Mouse (Mus musculus) neural tube, embryonic 11.5 days (tissue): ENCODE measurements at regions not wholly inside any gene's neighbourhood (a gene's known extent, or its start where the extent isn't known, plus 50 kb on each side); places are given as distances from the start of the nearest gene placed in this dataset.

Source experiments
- ATAC-seq: fragments of 200-750 bp; cut with Nextera tagmentation; 2 replicates; pipeline ENCODE4 v1.8.0; 2017; ENCODE audit warnings: moderate number of reproducible peaks, mild to moderate bottlenecking, moderate TSS enrichment, moderate library complexity; ENCODE audit not compliant: insufficient read depth, low FRiP score, low TSS enrichment
- DNase-seq: peaks from one replicate; pipeline ENCODE4 v3.0.0-alpha.2; 2015; ENCODE audit warnings: low spot score
- H3K27ac ChIP-seq: fragments of 300-500 bp; sonication (generic); 2 replicates; pipeline ENCODE4 v1.5.1; 2014; ENCODE audit warnings: low read depth, mild to moderate bottlenecking, low read length
- H3K27me3 ChIP-seq: fragments of 300-500 bp; sonication (generic); 2 replicates; pipeline ENCODE4 v1.6.1; 2014; ENCODE audit warnings: mild to moderate bottlenecking, low read length, mixed read lengths; ENCODE audit not compliant: control insufficient read depth, insufficient read depth
- H3K36me3 ChIP-seq: fragments of 300-500 bp; sonication (generic); 2 replicates; pipeline ENCODE4 v1.6.1; 2014; ENCODE audit warnings: mild to moderate bottlenecking, low read length, moderate library complexity, mixed read lengths; ENCODE audit not compliant: control insufficient read depth, insufficient read depth
- H3K4me1 ChIP-seq: fragments of 300-500 bp; sonication (generic); 2 replicates; pipeline ENCODE4 v1.6.1; 2014; ENCODE audit warnings: low read length, mixed read lengths; ENCODE audit not compliant: control insufficient read depth, insufficient read depth
- H3K4me2 ChIP-seq: fragments of 300-500 bp; sonication (generic); 2 replicates; pipeline ENCODE4 v1.6.1; 2014; ENCODE audit warnings: low read depth, mild to moderate bottlenecking, moderate library complexity
- H3K4me3 ChIP-seq: fragments of 300-500 bp; sonication (generic); 2 replicates; pipeline ENCODE4 v1.5.1; 2014; ENCODE audit warnings: low read depth, low read length
- H3K9ac ChIP-seq: fragments of 300-500 bp; sonication (generic); 2 replicates; pipeline ENCODE4 v1.6.1; 2014; ENCODE audit warnings: mild to moderate bottlenecking, low read length
- H3K9me3 ChIP-seq: fragments of 300-500 bp; sonication (generic); 2 replicates; pipeline ENCODE4 v1.6.1; 2016; ENCODE audit warnings: low read length; ENCODE audit not compliant: control insufficient read depth
- WGBS: fragments of 180-500 bp; shearing (Covaris S2); extraction: QIAGEN DNeasy Blood & Tissue Kit; methylation state at CpG from one replicate; pipeline ENCODE4 v1.1.7; 2014; 5-methylcytosine and 5-hydroxymethylcytosine counted together

DNA sequence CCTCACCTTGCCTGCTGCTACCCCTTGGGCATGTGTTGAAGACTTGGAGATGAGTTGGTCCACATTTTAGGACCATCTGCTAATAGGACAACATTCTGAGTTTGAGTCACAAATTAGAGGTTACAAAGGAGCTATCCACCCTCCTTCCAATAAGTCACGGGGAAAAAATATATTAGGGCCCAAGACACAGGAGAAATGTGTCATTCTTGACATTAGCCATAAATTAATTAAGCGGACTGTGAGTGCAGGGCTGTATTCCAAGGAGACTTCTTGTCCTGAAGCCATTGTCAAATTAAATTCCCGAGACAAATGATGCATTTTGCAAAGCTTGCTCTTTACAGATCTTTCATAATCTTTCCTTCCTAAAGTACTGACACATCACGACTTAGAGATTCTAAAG lies 79.2 kb downstream of the 1700020N01Rik start:
- no peak overlapping the region for H3K9ac ChIP-seq
- H3K9me3 ChIP-seq, result no peaks in the 10 kb centered on the region
- H3K4me1 ChIP-seq, result no peaks in the 10 kb centered on the region
- WGBS, result 66% methylated on average over 4 of the region's 4 CpGs
- no peak overlapping the region for H3K4me3 ChIP-seq
- H3K27ac ChIP-seq, result no peak overlapping the region
- ATAC-seq (no peak), DNase-seq (no peak)
- H3K27me3 ChIP-seq, result no peaks in the 10 kb centered on the region
- H3K36me3 ChIP-seq, result no peaks in the 10 kb centered on the region
- H3K4me2 ChIP-seq, result no peak overlapping the region

DNA sequence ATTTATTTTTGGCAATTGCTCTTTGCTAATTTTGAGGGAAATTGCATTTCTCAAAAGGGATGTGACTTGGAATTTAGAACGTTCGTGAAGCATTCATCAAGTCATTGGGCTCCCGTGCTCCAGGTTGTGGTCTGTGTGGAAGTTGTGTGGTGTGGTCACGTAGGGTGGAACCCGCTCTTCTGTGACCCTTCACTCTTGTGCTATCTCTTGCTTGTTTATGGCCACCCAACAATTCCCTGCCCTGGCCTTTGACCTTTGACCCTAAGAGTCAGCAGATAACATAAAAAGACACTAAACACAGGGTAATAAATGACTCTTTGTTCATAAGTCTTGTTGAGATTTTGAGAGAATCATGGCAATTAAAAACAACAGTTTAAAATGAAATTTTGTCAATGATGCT lies 79.7 kb downstream of the 1700020N01Rik start:
- H3K4me1 ChIP-seq, result no peaks in the 10 kb centered on the region
- no peak overlapping the region for H3K4me2 ChIP-seq
- H3K27me3 ChIP-seq, result no peaks in the 10 kb centered on the region
- H3K27ac ChIP-seq, result no peak overlapping the region
- ATAC-seq (no peak), DNase-seq (no peak)
- no peaks in the 10 kb centered on the region for H3K36me3 ChIP-seq
- no peak overlapping the region for H3K9ac ChIP-seq
- no peak overlapping the region for H3K4me3 ChIP-seq
- 59% methylated on average over 5 of the region's 5 CpGs for WGBS
- no peaks in the 10 kb centered on the region for H3K9me3 ChIP-seq

DNA sequence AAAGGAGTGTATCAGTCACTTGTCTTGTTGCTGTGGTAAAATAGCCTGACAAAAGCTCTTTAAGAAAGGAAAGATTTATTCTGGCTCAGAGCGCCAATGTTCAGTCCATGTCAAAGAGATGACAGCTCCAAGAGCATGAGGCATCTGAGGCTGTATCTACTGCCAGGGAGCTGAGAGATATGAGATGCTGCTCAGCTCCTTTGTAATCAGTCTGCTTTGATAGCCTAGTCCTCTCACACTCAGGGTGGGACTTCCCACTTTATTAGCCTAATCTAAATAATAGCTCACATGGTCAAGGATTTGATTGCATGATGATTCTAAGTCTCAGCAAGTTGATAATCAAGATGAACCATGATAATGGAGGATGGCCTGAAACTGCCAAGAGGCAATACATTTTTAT lies 80.9 kb downstream of the 1700020N01Rik start:
- no peak for ATAC-seq
- no peak for DNase-seq
- WGBS, result 78% methylated on average over 1 of the region's 1 CpGs

DNA sequence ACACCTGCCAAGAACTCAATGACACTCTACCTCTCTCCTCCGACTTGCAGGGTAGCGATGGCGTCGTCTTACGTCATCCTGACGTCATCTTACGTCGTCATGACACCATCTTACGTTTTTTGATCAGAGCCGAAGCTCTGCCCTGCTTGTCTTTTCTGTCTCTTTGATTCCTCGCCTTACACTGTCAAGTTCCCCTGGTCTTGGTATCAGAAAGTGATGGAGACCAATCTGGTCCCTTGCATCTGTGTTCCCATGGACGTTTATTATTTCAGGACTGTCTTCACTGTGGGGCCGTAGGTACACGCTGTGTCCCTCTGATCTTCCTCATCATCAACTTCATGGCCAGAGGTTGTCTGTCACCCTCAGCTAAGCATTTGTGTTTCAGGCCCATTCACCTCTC lies 82.8 kb downstream of the 1700020N01Rik start:
- H3K4me1 ChIP-seq, result no peaks in the 10 kb centered on the region
- H3K27me3 ChIP-seq, result no peaks in the 10 kb centered on the region
- H3K4me2 ChIP-seq, result no peak overlapping the region
- H3K9me3 ChIP-seq, result no peaks in the 10 kb centered on the region
- ATAC-seq (no peak), DNase-seq (no peak)
- no peak overlapping the region for H3K27ac ChIP-seq
- H3K36me3 ChIP-seq, result no peaks in the 10 kb centered on the region
- H3K4me3 ChIP-seq, result no peak overlapping the region
- 92% methylated on average over 14 of the region's 14 CpGs for WGBS
- no peak overlapping the region for H3K9ac ChIP-seq

More for the DNA sequence above, 80.9 kb downstream of the 1700020N01Rik start:
- Histone ChIP-seq H3K27ac (no peak overlapping the region), H3K9ac (no peak overlapping the region), H3K4me3 (no peak overlapping the region), H3K36me3 (no peaks in the 10 kb centered on the region), H3K27me3 (no peaks in the 10 kb centered on the region), H3K9me3 (no peaks in the 10 kb centered on the region), H3K4me2 (no peak overlapping the region), H3K4me1 (no peaks in the 10 kb centered on the region)

DNA sequence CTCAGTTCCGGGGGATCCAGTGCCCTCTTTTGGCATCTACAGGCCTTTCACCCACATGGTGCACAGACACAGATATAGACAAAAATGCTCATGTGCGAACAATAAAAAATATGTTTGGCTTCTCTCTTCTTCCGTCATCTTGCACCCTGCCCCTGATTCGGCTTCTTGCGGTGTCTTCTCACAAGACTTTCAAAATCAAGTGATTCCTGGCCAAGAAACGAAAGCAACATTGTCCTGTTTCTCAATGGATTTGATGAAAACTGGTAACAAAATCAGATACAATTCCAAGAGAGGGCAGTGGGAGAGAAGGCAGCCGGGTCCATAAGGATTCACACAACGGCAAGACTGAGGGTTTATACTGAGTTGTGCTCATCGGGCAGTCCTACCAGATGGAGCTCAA lies 85.0 kb downstream of the 1700020N01Rik start:
- Histone ChIP-seq H3K27me3 (no peaks in the 10 kb centered on the region), H3K36me3 (no peaks in the 10 kb centered on the region), H3K27ac (no peak overlapping the region), H3K4me3 (no peak overlapping the region), H3K4me1 (no peaks in the 10 kb centered on the region), H3K4me2 (no peak overlapping the region), H3K9ac (no peak overlapping the region), H3K9me3 (no peaks in the 10 kb centered on the region)
- 94% methylated on average over 9 of the region's 9 CpGs for WGBS
- DNase-seq (no peak), ATAC-seq (no peak)

DNA sequence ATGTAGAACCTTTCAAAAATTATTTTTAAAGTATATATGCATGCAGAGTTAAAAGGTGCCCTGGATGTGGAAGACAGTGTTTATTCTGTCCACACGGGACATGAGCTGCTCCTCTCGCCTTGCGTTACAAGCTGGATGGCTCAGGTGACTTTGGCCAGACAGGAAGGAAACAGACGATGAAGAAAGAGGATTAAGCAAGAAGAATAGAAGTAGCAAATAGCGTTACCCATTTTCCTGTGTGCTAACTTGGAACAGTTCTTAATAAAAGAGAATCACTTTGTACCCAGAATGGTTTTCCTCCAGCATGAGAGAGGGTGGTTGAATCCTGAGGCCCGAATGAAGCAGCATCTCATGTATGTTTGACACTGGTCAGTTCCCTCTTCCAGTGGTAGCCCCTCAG lies 85.4 kb downstream of the 1700020N01Rik start:
- WGBS, result 90% methylated on average over 6 of the region's 6 CpGs
- H3K36me3 ChIP-seq, result no peaks in the 10 kb centered on the region
- H3K4me1 ChIP-seq, result no peaks in the 10 kb centered on the region
- no peak overlapping the region for H3K9ac ChIP-seq
- no peak overlapping the region for H3K4me2 ChIP-seq
- H3K9me3 ChIP-seq, result no peaks in the 10 kb centered on the region
- H3K27ac ChIP-seq, result no peak overlapping the region
- no peak overlapping the region for H3K4me3 ChIP-seq
- H3K27me3 ChIP-seq, result no peaks in the 10 kb centered on the region
- no peak for ATAC-seq
- DNase-seq, result no peak

DNA sequence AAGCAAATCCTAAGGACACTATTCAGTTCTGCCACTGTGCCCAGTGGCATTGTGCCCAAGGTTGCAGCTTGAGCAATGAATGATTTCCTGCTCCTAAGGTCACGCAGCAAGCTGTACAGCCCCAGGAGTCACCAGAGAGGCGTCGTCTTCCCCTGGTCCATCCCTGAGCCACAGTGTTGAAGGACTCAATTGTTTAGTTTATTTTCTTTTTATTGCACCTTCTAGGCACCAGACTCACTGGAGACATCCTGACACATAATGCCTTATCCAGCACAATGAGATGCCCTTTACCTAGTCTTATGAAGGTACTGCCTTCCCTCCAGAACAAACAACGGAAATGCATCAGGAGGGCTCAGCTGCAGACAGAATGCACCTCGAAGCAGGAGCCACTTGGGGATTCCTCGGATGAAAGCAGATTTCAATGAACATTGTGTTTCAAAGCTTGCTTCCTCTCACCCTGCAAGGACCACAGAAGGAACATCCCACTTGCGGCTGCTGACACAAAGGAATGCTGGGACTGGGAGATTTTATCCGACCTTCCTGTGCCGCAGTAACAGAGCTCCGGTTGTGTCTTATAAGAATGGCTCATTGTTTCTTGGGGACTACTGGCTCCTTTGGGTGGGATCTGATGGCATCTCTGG lies 86.0 kb downstream of the 1700020N01Rik start:
- no peak overlapping the region for H3K4me3 ChIP-seq
- H3K9ac ChIP-seq, result no peak overlapping the region
- H3K27me3 ChIP-seq, result no peaks in the 10 kb centered on the region
- WGBS, result 70% methylated on average over 10 of the region's 10 CpGs
- no peak overlapping the region for H3K27ac ChIP-seq
- ATAC-seq (no peak), DNase-seq (no peak)
- H3K4me1 ChIP-seq, result no peaks in the 10 kb centered on the region
- H3K4me2 ChIP-seq, result no peak overlapping the region
- H3K36me3 ChIP-seq, result no peaks in the 10 kb centered on the region
- no peaks in the 10 kb centered on the region for H3K9me3 ChIP-seq

DNA sequence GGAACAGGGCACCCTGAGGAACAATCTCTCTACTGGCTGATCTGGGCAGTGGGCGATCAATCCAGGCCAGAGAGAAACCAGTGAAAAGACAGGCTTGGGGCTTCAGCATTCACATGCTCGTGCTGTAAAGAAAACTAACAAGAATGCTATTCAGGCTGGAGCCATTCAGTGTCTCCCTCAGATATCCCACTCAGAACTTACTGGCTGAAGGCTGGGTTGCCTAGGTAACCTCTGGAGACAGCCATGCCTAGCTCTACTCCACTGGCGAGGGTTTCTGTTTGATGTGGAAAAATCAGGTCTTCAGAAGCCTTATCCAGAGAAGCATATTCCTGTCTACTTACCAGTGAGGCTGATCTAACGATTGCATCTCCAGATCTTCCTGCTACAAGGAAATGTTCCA lies 87.8 kb downstream of the 1700020N01Rik start:
- Histone ChIP-seq H3K27ac (no peak overlapping the region), H3K9me3 (no peaks in the 10 kb centered on the region), H3K4me1 (no peaks in the 10 kb centered on the region), H3K9ac (no peak overlapping the region), H3K27me3 (no peaks in the 10 kb centered on the region), H3K4me2 (no peak overlapping the region), H3K36me3 (no peaks in the 10 kb centered on the region), H3K4me3 (no peak overlapping the region)
- no peak for ATAC-seq
- DNase-seq, result no peak
- WGBS, result 44% methylated on average over 4 of the region's 4 CpGs

DNA sequence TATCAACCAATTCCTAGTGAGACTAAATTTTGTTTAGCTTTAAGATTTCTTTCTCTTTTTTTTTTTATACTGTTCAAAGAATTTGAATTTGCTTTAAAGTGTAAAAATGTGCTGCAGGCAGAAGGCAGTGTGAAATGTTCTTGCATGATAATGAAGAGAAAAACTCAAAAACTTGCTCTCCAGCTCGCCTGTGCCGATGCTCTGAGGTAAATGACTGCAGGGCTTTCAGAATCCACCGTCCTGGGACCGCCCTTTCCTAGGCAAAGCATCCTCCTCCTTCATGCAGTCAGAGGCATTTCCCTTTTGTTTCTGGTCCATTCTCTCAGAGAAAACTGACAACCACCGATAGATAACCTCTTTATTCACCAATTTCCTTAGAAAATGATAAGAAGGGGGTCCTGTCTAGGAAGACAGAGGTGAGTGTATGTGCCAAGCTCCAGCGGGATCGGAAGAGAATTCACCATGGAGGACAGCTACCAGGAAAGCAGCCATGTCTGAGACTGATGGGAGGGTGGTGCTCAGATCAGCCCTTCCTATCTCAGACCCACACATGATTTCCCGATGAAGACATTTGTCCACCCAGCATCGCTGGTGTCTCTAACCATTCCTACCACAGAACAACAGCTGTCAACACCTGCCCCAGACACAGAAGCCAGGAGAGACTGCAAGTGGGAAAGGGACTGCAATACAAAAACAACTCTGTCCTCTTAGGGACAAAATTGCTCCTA lies 91.5 kb downstream of the 1700020N01Rik start:
- Histone ChIP-seq H3K9me3 (no peaks in the 10 kb centered on the region), H3K27ac (no peak overlapping the region)

More for the DNA sequence above, 91.5 kb downstream of the 1700020N01Rik start:
- H3K27me3 ChIP-seq, result no peaks in the 10 kb centered on the region
- no peak for ATAC-seq
- WGBS, result 76% methylated on average over 9 of the region's 9 CpGs
- no peak overlapping the region for H3K4me3 ChIP-seq
- no peaks in the 10 kb centered on the region for H3K36me3 ChIP-seq
- no peak overlapping the region for H3K4me2 ChIP-seq
- no peak overlapping the region for H3K9ac ChIP-seq
- H3K4me1 ChIP-seq, result no peaks in the 10 kb centered on the region
- DNase-seq, result no peak
